Mouse (Mus musculus): ENCODE measurements around the gene Sypl. TPM values are rescaled to one million over a fixed set of nuclear protein-coding genes. Genes with fewer than 3 reads are reported as not detected.

Gene Sypl
- polyA plus RNA-seq, 1 experiment from 2014 or later: 79.6 TPM

DNA sequence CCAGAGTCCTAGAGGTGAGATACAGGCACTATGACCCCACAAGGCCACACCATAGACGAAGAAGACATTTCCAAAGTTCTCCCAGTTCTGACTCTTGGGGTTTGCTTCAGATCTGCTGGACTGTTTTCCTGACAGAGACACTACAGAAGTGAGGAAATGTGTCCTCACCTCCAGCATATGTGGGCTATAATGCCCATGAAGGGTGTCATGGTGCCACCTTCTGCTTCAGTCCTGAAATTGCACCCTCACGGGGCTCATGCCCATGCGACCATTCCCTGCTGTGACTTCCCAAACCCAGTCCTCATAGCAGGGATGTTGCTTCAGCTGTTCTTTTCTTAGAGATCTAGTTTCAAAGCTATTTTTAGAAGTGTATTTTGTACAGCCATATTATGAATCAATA is 56.3 kb downstream of the Sypl start:
- no peak; the same call in 1 of the 2 replicates for ATAC-seq (ENCODE audit: low FRiP score, low read depth)
- Histone ChIP-seq H3K36me3 (no peaks in the 10 kb centered on the region), H3K4me2 (replicated peaks) (no peak overlapping the region), H3K27me3 (no peaks in the 10 kb centered on the region), H3K9me3 (no peaks in the 10 kb centered on the region), H3K4me1 (peaks cover 16% of the 10 kb centered on the region), H3K9ac (no peak overlapping the region), H3K27ac (no peak overlapping the region), H3K4me3 (no peak overlapping the region)
- 42% methylated on average over 3 of the region's 3 CpGs for WGBS

DNA sequence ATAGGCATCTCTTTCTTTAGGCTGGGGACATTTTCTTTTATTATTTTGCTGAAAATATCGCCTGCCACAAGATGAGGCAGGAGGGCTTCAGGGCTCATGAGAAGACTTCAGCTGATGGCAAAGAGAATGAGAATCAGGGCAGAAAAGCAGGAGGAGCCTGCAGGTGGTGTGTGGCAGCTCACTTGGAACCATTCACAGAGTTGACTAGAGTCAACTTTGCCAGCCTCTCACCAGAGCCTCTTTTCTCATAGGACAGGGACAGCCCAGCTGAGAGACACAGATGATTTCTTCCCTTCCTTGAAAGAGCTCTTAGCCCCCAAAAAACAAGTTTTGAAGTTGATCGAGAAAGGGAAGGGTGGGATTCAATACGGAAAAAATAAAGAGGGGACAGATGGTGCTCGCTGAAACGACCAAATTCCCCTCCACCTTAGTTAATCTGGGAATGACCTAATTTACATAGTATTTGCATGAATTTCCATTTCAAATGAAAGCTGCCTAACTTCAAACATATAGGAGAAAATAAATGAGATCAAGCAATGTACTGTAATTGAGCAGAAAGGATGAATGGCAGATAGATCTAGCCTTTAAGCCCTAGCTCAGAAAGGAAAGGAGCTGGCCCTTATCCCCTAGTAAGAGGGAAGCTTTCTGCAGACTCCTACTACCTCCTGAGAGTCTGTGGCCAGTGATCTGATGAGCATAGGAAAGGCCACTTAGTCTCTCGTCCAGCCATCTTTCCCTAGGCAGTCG is 60.5 kb downstream of the Sypl start:
- no peak for ATAC-seq (ENCODE audit: low FRiP score, low read depth)
- H3K27ac ChIP-seq: no peak overlapping the region
- no peak overlapping the region for H3K9ac ChIP-seq
- H3K4me3 ChIP-seq: no peak overlapping the region
- no peaks in the 10 kb centered on the region for H3K36me3 ChIP-seq
- no peaks in the 10 kb centered on the region for H3K27me3 ChIP-seq
- H3K9me3 ChIP-seq: no peaks in the 10 kb centered on the region
- no peak overlapping the region for H3K4me2 ChIP-seq (replicated peaks)
- WGBS: 57% methylated on average over 7 of the region's 7 CpGs
- peaks cover 8% of the 10 kb centered on the region for H3K4me1 ChIP-seq

DNA sequence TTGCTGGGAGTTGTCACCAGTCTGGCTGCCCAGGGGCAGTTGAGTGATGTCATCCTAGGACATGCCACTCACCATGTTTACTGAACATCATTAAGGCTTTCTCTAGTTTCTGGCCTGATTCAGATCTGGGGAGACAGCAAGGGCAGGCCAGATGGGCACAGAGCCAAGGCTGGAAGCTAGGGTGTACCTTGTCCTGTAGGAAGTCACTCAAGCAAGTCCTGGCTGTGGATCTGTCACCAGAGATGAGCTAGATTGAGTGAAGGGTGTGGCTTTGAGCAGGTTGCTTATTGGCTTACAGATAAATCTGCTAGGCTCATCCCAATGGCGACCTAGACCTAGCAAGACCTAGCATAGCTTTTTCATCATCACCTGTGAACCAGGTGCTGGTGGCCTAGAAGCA is 61.4 kb downstream of the Sypl start:
- H3K36me3 ChIP-seq: no peaks in the 10 kb centered on the region
- no peak for ATAC-seq (ENCODE audit: low FRiP score, low read depth)
- H3K27me3 ChIP-seq: no peaks in the 10 kb centered on the region
- no peak overlapping the region for H3K27ac ChIP-seq
- H3K4me1 ChIP-seq: peaks cover 7% of the 10 kb centered on the region; the same call in 1 of the 2 replicates
- no peak overlapping the region for H3K4me3 ChIP-seq
- no peaks in the 10 kb centered on the region for H3K9me3 ChIP-seq
- H3K9ac ChIP-seq: no peak overlapping the region
- 87% methylated on average over 1 of the region's 1 CpGs for WGBS
- H3K4me2 ChIP-seq (replicated peaks): no peak overlapping the region

DNA sequence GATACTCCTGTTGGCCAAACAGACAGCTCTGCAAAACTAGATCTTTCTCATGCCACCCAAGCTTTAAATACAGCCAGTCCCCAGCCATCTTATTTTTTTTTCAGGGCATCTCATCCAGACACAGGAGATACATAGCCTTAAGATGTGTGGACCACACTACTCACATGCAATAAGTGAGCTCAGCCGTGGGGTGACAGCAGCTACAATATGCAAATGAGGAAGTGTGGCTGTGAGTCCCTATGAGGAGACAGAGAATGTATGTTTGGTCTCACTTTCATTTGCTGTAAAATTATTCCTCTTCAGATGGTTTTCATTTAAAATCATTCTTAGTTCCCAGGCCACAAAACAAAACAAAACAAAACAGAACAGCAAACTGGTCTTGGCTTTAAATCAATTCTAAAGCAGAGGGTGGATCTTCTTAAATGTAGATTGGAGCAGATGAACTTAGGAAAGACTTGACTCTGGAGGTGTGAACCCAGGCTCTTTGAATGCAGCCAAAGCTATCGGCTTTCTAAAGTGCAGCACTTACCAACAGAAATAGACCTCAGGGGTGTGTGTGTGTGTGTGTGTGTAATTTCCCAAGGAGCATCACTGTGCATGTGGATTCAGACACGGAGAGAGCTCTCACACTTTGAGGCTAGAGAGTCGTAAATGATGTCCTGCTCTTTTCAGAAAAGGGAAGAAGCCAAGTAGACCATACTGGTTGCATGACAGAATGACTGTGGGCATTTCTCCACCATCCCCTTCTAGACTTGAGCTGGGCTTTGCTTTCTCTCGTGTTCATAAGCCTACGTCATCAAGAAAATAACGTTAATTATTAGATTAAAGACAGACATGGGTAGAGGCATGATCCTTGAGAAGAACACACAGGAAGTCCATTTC is 63.4 kb downstream of the Sypl start:
- Histone ChIP-seq H3K27me3 (no peaks in the 10 kb centered on the region), H3K4me2 (replicated peaks) (no peak overlapping the region), H3K36me3 (no peaks in the 10 kb centered on the region), H3K9ac (no peak overlapping the region), H3K4me3 (no peak overlapping the region), H3K4me1 (peaks cover 7% of the 10 kb centered on the region; the same call in 1 of the 2 replicates), H3K9me3 (no peaks in the 10 kb centered on the region), H3K27ac (no peak overlapping the region)
- 58% methylated on average over 7 of the region's 7 CpGs for WGBS
- ATAC-seq (ENCODE audit: low FRiP score, low read depth): no peak

DNA sequence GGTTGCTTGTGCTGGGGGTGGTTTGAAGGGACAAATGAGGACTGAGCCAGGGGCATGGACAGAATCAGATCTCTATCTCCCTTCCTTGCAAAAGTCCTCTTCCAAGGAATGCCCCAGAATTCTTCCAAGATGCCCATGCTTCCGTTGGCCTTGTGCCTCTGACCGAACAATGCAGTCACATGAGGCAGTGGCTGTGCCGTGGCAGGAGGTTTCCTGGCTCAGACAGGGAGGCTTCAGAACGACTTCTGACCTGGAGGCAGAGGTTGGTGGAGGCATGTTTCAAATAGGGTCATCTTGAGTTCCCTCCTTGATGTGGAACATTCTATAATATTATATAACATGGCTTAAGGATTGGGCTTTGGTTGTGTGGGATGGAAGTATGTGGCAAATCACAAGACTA is 64.9 kb downstream of the Sypl start:
- Histone ChIP-seq H3K27ac (no peak overlapping the region), H3K9ac (no peak overlapping the region), H3K4me2 (replicated peaks) (no peak overlapping the region), H3K4me3 (no peak overlapping the region), H3K36me3 (no peaks in the 10 kb centered on the region), H3K9me3 (no peaks in the 10 kb centered on the region), H3K4me1 (peaks cover 7% of the 10 kb centered on the region; the same call in 1 of the 2 replicates), H3K27me3 (no peaks in the 10 kb centered on the region)
- 72% methylated on average over 4 of the region's 4 CpGs for WGBS
- ATAC-seq (ENCODE audit: low FRiP score, low read depth): no peak

DNA sequence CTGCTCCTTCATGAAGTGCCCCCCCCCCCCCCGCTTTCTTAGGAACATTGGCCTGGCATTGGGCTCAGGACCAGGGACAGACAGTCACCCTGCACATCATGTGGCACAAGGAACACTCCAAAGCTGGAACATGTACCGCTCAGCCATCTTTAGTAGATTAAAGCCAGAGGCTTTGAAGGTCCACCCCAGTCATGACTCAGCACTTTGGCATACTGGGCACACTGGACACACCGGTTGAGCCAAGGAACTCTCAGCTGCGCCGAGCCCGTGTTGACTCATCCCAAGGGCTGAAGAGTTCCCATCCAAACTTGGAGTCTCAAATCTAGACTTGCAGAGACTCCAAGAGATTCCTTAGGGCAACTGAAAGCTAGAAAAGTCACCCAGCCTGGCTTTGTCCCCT is 66.3 kb downstream of the Sypl start:
- Histone ChIP-seq H3K36me3 (no peaks in the 10 kb centered on the region), H3K27me3 (no peaks in the 10 kb centered on the region), H3K27ac (no peak overlapping the region), H3K9ac (no peak overlapping the region), H3K9me3 (no peaks in the 10 kb centered on the region), H3K4me1 (peaks cover 7% of the 10 kb centered on the region; the same call in 1 of the 2 replicates), H3K4me3 (no peak overlapping the region), H3K4me2 (replicated peaks) (no peak overlapping the region)
- 89% methylated on average over 6 of the region's 6 CpGs for WGBS
- no peak for ATAC-seq (ENCODE audit: low FRiP score, low read depth)

DNA sequence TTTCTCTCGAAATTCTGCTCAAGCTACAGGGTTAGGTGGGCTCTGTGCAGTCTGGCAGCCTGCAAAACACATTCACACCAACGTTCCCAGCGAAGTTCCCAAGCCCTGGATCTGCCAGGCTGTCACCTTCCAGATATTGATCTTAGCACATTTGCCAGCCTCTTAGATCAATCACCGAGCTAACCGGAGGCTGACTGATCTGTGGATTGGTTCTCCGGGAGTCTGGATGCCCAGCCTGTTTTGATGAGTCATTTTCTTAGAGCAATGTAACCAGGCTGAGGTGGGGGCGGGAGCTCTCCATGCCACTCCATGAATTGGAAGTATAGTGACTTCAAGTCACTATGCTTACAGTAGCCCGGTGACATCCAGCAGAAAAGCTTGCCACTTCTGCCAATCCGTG is 67.4 kb downstream of the Sypl start:
- Histone ChIP-seq H3K4me1 (peaks cover 7% of the 10 kb centered on the region; the same call in 1 of the 2 replicates), H3K9ac (no peak overlapping the region), H3K4me2 (replicated peaks) (no peak overlapping the region), H3K27ac (no peak overlapping the region), H3K36me3 (no peaks in the 10 kb centered on the region), H3K9me3 (no peaks in the 10 kb centered on the region), H3K4me3 (no peak overlapping the region), H3K27me3 (0 out of 2 replicates have a peak, but pooled peaks cover under 1% of the 10 kb centered on the region)
- 81% methylated on average over 9 of the region's 9 CpGs for WGBS
- no peak for ATAC-seq (ENCODE audit: low FRiP score, low read depth)

DNA sequence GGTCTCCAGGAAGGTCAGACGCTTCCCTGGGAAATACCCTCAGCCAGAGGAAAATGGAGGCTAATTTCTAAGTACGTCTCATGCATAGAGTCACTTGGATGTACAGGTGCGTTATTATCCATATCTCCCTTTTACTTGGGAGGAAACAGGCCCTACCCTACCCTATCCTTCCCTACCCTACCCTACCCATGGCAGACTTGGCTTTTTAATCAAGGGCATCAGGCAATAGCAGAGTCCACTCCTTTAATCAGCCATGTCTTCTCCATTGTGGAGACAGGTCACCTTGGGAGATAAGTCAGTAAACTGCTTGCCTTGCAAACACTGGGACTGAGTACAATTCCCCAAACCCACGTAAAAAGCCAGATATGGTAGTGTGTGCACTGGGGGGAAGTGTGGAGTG is 68.1 kb downstream of the Sypl start:
- 87% methylated on average over 4 of the region's 4 CpGs for WGBS
- no peak overlapping the region for H3K9ac ChIP-seq
- 0 out of 2 replicates have a peak, but pooled peaks cover 4% of the 10 kb centered on the region for H3K27me3 ChIP-seq
- H3K4me2 ChIP-seq (replicated peaks): no peak overlapping the region
- no peak overlapping the region for H3K27ac ChIP-seq
- H3K36me3 ChIP-seq: no peaks in the 10 kb centered on the region
- H3K9me3 ChIP-seq: no peaks in the 10 kb centered on the region
- no peak overlapping the region for H3K4me3 ChIP-seq
- ATAC-seq (ENCODE audit: low FRiP score, low read depth): no peak
- peaks cover 7% of the 10 kb centered on the region; the same call in 1 of the 2 replicates for H3K4me1 ChIP-seq

DNA sequence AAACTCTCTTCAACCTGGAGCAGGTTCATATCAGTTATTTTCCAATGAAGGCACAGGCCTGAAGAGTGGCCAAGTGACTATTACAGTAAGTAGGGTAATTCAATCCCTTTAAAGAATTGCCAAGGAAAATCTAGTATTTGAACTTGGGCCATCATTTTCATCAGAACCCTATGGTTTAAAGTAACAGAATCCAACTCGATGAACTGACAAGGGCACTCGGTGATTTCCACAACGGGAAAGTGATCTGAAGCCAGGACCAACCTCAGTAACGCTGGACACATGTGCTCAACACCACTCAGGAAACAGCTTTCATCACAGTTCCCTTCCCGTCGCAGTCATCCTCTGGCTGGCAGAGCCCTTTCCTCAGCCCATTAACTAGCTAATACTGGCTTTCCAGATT is 70.8 kb downstream of the Sypl start:
- Histone ChIP-seq H3K4me1 (peaks cover 18% of the 10 kb centered on the region), H3K36me3 (no peaks in the 10 kb centered on the region), H3K9me3 (no peaks in the 10 kb centered on the region), H3K27ac (no peak overlapping the region), H3K4me2 (replicated peaks) (no peak overlapping the region), H3K4me3 (no peak overlapping the region), H3K9ac (no peak overlapping the region), H3K27me3 (0 out of 2 replicates have a peak, but pooled peaks cover 4% of the 10 kb centered on the region)
- 46% methylated on average over 6 of the region's 6 CpGs for WGBS
- no peak for ATAC-seq (ENCODE audit: low FRiP score, low read depth)

DNA sequence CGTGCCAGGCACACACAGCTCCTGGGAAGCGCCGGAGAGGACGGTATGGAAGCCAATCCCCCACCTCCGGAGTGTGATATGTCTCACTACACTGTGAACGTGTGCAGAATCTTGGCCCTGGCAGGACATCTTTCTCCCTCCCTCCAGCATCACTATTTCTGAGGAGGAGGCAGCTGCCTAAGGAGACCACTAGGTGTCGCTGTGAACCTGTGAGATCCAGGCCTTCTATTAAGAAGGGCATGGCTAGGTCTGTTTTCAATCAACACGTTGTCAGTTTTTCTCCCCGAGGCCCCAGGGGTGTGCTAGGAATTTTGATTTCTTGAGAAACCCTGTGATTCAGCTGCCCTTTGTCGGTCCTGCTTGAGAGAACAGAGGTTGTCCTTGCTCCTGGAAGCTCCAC is 73.4 kb downstream of the Sypl start:
- Histone ChIP-seq H3K4me2 (replicated peaks) (peak overlapping the region; percentile 57), H3K27ac (no peak overlapping the region), H3K9me3 (no peaks in the 10 kb centered on the region), H3K9ac (no peak overlapping the region), H3K36me3 (no peaks in the 10 kb centered on the region), H3K4me3 (0 out of 2 replicates have a peak overlapping the region, but pooled peaks have one; percentile 11), H3K4me1 (peaks cover 28% of the 10 kb centered on the region), H3K27me3 (peaks cover 7% of the 10 kb centered on the region; the same call in 1 of the 2 replicates)
- peak; percentile 78 for ATAC-seq (ENCODE audit: low FRiP score, low read depth)
- WGBS: under 1% methylated on average over 10 of the region's 10 CpGs

DNA sequence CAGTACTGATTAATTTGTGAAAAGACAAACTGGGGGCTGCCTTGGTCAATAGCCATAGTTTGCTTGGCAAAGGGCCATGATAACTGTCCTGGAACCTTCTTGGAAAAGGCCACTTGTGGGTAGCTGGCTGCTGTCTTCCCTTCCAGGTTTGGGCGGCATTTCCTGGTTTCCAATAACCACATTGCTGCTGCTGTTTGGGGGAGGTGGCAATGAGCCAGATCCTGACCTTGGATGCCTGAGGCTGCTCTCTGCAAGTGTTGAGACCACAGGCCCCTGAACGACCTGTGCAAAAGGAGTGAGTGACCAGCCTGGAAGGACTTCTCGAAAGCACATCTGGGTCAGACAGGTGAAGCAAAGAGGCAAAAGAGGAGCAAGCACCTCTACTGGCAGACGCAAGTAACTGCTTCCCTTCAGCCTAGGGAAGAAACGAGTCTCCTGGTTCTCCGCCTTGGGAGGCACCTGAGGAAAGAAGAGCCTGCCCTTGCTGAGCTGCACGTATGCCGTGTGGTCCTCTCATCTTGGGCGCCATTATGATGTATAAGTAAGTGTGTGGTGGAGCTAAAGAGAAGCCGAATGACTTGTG is 74.5 kb downstream of the Sypl start:
- Histone ChIP-seq H3K9ac (no peak overlapping the region), H3K4me2 (replicated peaks) (no peak overlapping the region), H3K36me3 (no peaks in the 10 kb centered on the region), H3K4me3 (no peak overlapping the region), H3K9me3 (no peaks in the 10 kb centered on the region), H3K27me3 (peaks cover 12% of the 10 kb centered on the region; the same call in 1 of the 2 replicates), H3K4me1 (peaks cover 28% of the 10 kb centered on the region), H3K27ac (no peak overlapping the region)
- ATAC-seq (ENCODE audit: low FRiP score, low read depth): no peak
- WGBS: 37% methylated on average over 10 of the region's 10 CpGs

DNA sequence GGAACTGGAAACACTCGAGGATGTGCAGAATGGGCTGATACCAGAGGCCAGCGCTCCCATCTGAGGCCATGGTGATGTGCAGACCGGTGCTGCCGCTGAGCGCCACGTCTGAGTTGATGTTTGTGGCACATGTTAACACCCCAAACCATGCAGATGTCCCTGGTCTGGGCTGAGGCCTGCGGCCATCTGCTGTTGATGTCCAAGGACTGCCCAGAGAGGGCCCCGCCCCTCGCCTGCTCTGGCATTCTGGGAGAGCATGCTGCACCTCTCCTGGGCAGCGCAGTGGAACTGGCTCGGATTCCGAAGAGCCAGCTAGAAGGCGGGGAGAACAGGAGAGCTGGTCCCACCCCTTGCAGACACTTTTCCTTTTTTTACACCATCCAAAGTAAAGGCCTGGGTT is 75.0 kb downstream of the Sypl start:
- Histone ChIP-seq H3K27me3 (peaks cover 12% of the 10 kb centered on the region; the same call in 1 of the 2 replicates), H3K4me2 (replicated peaks) (no peak overlapping the region), H3K9ac (no peak overlapping the region), H3K36me3 (no peaks in the 10 kb centered on the region), H3K4me1 (peaks cover 28% of the 10 kb centered on the region), H3K27ac (no peak overlapping the region), H3K4me3 (no peak overlapping the region), H3K9me3 (no peaks in the 10 kb centered on the region)
- 58% methylated on average over 13 of the region's 13 CpGs for WGBS
- no peak for ATAC-seq (ENCODE audit: low FRiP score, low read depth)

All from limb, embryonic 13.5 days (tissue).